Mouse (Mus musculus) mouse embryonic stem cell (cell line): ENCODE results near the gene Rpusd4.

Experiments
- in situ Hi-C, 2 experiments: fragments of 300-500 bp; cut with MboI; formaldehyde crosslinking; loops; 1 replicate in 1 of 2; 3 replicates in 1 of 2; pipeline ENCODE4 v1.14.3; 2019 to 2020; ENCODE audit warnings: low sequenced_read_pairs in 2 of 2, low pct_unique_long_range_greater_than_20kb in 1 of 2, mixed read lengths in 1 of 2; ENCODE audit not compliant: unreplicated experiment in 1 of 2

Gene Rpusd4

DNA sequence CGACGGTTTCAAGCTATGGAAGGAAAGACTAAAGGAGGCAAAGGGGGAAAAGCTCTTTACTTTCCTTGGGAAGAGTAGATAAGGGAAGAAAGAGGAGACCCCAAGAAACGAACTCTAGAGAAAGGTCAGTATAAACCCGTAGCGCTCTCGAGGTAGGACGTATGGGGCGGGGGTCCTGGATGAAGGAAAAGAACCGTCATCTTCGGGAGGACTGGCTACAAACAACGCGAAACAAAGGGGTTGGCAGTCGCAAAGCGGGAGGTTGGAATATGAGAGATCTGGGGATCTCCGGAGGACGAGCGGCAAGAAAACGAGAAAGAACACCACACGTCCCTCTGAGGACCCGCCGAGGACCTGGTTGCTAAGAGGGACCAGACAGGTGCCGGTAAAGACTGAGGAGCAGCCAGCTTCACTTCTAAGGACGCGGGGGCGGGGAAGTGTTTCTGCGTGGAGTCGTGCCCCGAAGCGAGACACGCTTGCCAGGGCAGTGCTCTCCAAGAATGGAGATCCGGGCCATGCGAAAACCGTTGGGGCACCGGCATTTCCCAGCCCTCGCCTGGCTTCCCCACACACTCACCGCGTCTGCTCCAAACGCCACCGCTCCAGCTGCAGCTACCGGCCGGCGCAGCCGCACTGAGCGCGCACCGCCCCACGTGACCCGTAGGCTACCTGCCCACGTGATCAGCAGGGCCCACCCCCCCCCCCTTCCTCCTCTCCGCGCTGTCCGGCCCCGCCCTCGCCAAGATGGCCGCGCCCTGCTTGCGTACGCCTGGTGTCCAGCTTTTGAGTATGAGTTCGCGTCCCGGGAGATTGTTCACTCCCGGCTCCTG is at the start of gene Rpusd4, which contains the start of gene Fam118b:
Gene Rpusd4 (plus strand): TSS at position 720 of the 830 bp plus-strand sequence.
Gene Fam118b (minus strand): TSS at position 660 of the 830 bp plus-strand sequence.
- in situ Hi-C loops: no loop called here

- in situ Hi-C loops: no loop called here
Observed at GRCm38 (mm10) chr9:35217963-35218362, 49.7 kb upstream of the Rpusd4 start.

DNA sequence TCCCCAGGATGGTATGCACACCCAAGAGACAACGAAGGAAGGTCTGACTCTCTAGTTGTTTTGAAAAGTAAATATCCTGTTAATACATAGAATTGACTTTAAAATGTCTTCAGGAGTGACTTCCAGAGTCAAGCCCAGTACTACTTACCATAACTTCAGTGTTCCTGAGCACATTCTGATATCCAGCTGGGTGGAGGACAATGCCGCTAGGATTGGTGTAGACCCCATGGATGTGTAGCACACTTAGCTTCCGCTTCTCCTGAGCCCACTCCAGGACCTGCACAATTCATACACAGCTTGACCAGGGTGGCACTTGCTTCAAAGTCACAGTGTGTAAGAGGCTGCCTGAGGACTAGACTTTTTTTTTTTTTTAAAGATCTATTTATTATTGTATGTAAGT is 44.2 kb upstream of the Rpusd4 start:
- in situ Hi-C loops: no loop called here

- in situ Hi-C loops: no loop called here
Observed at GRCm38 (mm10) chr9:35228671-35229070, 39.0 kb upstream of the Rpusd4 start.

- in situ Hi-C loops: no loop called here
Observed at GRCm38 (mm10) chr9:35235996-35236395, 31.7 kb upstream of the Rpusd4 start.

GRCm38 (mm10) chr9:35238371-35238770 is 29.3 kb upstream of the Rpusd4 start:
- in situ Hi-C loops: no loop called here

GRCm38 (mm10) chr9:35238915-35239571 is 28.6 kb upstream of the Rpusd4 start:
- in situ Hi-C loops: no loop called here

GRCm38 (mm10) chr9:35239734-35240133 is 27.9 kb upstream of the Rpusd4 start:
- in situ Hi-C loops: no loop called here

GRCm38 (mm10) chr9:35247405-35247804 is 20.3 kb upstream of the Rpusd4 start:
- in situ Hi-C loops: no loop called here

GRCm38 (mm10) chr9:35249476-35249875 is 18.2 kb upstream of the Rpusd4 start:
- in situ Hi-C loops: no loop called here

DNA sequence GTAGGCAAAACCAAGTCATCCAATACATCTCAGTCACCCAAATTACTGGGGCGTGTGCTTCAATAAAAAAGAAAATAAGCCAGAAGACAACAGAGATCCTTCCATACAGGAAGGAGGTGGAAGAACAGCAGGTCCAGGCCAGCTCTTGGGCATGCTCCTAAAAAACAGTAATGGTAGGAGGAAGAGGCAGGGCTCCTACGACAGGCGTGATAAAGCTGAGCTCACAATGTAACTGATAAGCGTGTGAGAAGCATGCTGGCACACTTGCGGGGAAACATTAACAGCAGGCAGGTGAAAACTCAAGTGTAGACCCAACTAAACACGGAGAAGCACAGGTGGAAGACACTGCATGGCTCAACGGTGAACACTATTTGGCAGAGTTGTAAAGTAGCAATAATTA is 10.3 kb upstream of the Rpusd4 start:
- in situ Hi-C loops: no loop called here

GRCm38 (mm10) chr9:35262418-35262817 is 5.2 kb upstream of the Rpusd4 start:
- in situ Hi-C loops: no loop called here

DNA sequence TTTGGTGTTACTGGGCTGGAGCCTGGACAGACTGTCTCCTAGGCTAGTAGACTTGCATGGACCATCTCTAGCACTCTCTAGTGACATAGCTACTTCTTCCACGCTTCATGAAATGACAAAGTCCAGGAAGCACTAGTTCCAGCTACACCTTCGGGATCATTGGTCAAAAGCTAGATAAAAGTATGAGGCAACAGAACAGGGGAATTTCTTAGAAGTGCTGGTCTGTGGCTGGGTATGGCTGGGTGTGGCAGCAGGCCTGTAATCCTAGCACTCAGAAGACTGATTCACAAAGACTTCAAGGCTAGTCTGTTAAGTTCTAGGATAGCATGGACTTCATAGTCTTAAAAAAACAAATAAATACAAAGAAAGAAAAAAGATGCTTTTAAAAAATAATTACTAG is 4.2 kb upstream of the Rpusd4 start:
- in situ Hi-C loops: no loop called here

GRCm38 (mm10) chr9:35264509-35264908 is 3.2 kb upstream of the Rpusd4 start:
- in situ Hi-C loops: no loop called here

DNA sequence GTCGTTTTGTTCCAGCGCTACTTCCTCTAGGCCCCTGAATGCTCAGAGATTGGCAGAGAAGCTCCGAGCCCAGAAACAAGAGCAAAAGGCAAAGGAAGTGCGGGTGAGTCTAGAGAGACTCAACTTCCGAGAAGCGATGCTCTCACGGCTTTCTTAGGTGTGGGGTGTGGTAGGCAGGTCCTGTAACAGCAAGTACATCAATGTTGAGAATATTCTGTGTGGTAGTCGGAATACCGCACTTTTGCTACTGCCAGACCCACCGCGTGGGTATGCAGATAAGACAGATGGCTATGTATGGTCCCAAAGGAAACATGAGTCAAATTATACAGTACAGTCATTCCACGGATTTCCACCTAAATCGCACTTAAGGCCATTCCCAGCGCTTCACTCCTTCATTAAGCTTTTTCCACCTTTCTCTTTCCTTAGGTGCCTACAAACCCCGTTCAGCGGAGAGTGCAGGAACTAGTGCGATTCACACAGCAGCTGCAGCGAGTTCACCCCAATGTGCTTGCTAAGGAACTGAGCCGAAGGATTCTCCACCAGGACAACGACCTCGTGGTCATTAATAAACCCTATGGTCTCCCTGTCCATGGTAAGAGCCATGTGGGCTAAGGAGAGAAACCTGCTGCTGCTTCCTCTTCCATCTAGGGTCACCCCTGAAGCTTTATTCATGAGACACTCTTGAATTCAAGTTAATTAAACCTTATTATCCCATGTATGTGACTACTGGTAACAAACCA is 481 bp downstream of the Rpusd4 start:
- in situ Hi-C loops: no loop called here

- in situ Hi-C loops: loop anchor here in 1 of 2 experiments (25.0 kb wide), 1 partner anchor 1434 kb away; no protein-coding TSS in a partner anchor
Observed at GRCm38 (mm10) chr9:35277855-35278365, 10.2 kb downstream of the Rpusd4 start.

DNA sequence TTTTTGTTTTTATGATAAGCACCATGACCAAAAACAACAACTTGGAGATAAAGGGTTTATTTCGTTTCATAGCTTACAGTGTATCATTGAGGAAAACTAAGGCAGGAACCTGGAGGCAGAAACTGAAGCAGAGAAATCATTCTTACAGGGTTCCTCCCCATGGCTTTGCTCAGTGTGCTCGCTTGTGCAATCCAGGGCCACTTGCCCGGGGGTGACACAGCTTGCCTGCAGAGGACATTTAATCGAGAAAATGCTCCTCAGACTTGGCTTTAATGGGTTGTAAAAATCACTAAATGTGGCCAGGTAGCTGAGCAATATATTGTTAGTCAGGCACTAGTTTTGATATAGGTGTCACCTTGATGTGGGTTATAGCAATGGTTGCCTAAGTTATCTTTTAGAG is 10.8 kb downstream of the Rpusd4 start:
- in situ Hi-C loops: loop anchor here in 1 of 2 experiments (25.0 kb wide), 1 partner anchor 1434 kb away; no protein-coding TSS in a partner anchor

GRCm38 (mm10) chr9:35282006-35282850 is 14.6 kb downstream of the Rpusd4 start:
- in situ Hi-C loops: loop anchor here (5.0 to 25.0 kb wide), 3 partner anchors 250 to 1430 kb away; no protein-coding TSS in a partner anchor
